Mouse (Mus musculus) lung, postnatal 4 days (tissue): ENCODE data around the gene Vps53.
"Not testable (repeated sequence)": the region's sequence is repeated elsewhere in the genome, so short reads cannot be mapped to it uniquely, and the experiment has no call there.

Source experiments
- DNase-seq, 2 experiments: peaks; one replicate each; pipeline ENCODE4 v3.0.0; 2021

Gene Vps53

GRCm38 (mm10) chr11:76179495-76180145 lies at the start of gene Vps53, which contains the start of gene Fam57a:
Gene Vps53 (minus strand): TSS chr11:76179647.
Gene Fam57a (plus strand): TSS chr11:76179671.
- peak; percentile 90 for DNase-seq

GRCm38 (mm10) chr11:76225051-76225450 lies 45.6 kb upstream of the Vps53 start:
- no peak for DNase-seq

- no peak for DNase-seq
Measured at GRCm38 (mm10) chr11:76224631-76225030, 45.2 kb upstream of the Vps53 start.

- peak; percentile 98 for DNase-seq
Measured at GRCm38 (mm10) chr11:76217390-76217800, 37.9 kb upstream of the Vps53 start, which contains the start of the genes Dbil5 and Gemin4. Gene Dbil5 (plus strand): TSS chr11:76217608. Gene Gemin4 (minus strand): TSS chr11:76217664.

GRCm38 (mm10) chr11:76216681-76217389 lies 37.4 kb upstream of the Vps53 start:
- DNase-seq, result peak; percentile 71 to 80

GRCm38 (mm10) chr11:76216049-76216540 lies 36.6 kb upstream of the Vps53 start:
- no peak for DNase-seq

- DNase-seq, result no peak
Measured at GRCm38 (mm10) chr11:76215011-76215410, 35.6 kb upstream of the Vps53 start.

- DNase-seq, result no peak
Measured at GRCm38 (mm10) chr11:76213841-76214240, 34.4 kb upstream of the Vps53 start.

- not testable (repeated sequence) for DNase-seq
Measured at GRCm38 (mm10) chr11:76211595-76211994, 32.1 kb upstream of the Vps53 start.

- DNase-seq, result peak in 1 of 2 experiments; percentile 39
Measured at GRCm38 (mm10) chr11:76210228-76210985, 31.0 kb upstream of the Vps53 start.

GRCm38 (mm10) chr11:76206793-76207192 lies 27.3 kb upstream of the Vps53 start:
- no peak for DNase-seq

- DNase-seq, result peak; percentile 90 to 95
Measured at GRCm38 (mm10) chr11:76201761-76202674, 22.6 kb upstream of the Vps53 start.

GRCm38 (mm10) chr11:76196977-76197469 lies 17.6 kb upstream of the Vps53 start:
- DNase-seq, result no peak

GRCm38 (mm10) chr11:76196275-76196976 lies 17.0 kb upstream of the Vps53 start:
- DNase-seq, result no peak

GRCm38 (mm10) chr11:76186908-76187307 lies 7.5 kb upstream of the Vps53 start:
- DNase-seq, result no peak

GRCm38 (mm10) chr11:76183745-76184144 lies 4.3 kb upstream of the Vps53 start:
- no peak for DNase-seq

- DNase-seq, result no peak
Measured at GRCm38 (mm10) chr11:76180146-76180540, 696 bp upstream of the Vps53 start.

- peak; percentile 47 to 57 for DNase-seq
Measured at GRCm38 (mm10) chr11:76178726-76179494, 537 bp downstream of the Vps53 start.

GRCm38 (mm10) chr11:76170207-76170606 lies 9.2 kb downstream of the Vps53 start:
- no peak for DNase-seq

GRCm38 (mm10) chr11:76168976-76169375 lies 10.5 kb downstream of the Vps53 start:
- no peak for DNase-seq
